Mouse (Mus musculus): ENCODE results near the gene Ippk.

- TF ChIP-seq CTCF (IDR thresholded peaks at IDR 0.05; ENCODE audit: low read depth, low read length) (no peak), TAL1 (conservative IDR thresholded peaks at IDR 0.05; ENCODE audit: low read depth, low read length) (no peak), GATA1 (IDR thresholded peaks at IDR 0.05; ENCODE audit: borderline replicate concordance, low read length) (no peak)
These were observed 36.1 kb upstream of the Ippk start for GRCm38 (mm10) chr13:49384751-49385463.

Data from G1E (cell line).